Mouse (Mus musculus): ENCODE measurements around the gene Dctn3.

- TF ChIP-seq USF1 (IDR thresholded peaks at IDR 0.05; ENCODE audit: low read depth, low read length) (no peak), E2F4 (IDR thresholded peaks at IDR 0.05; ENCODE audit: borderline replicate concordance, low read depth, low read length) (no peak), POLR2AphosphoS5 (IDR thresholded peaks at IDR 0.05; ENCODE audit: borderline replicate concordance, low read depth, low read length) (no peak), BHLHE40 (IDR thresholded peaks at IDR 0.05; ENCODE audit: borderline replicate concordance, low read depth, low read length) (no peak)
These were observed 51.5 kb downstream of the Dctn3 start for GRCm38 (mm10) chr4:41671500-41671899.
